Mouse (Mus musculus) midbrain, embryonic 13.5 days (tissue): ENCODE measurements around the gene Actr1a. TPM values are rescaled to one million over a fixed set of nuclear protein-coding genes. Genes with fewer than 3 reads are reported as not detected.

ENCODE experiments used
- ATAC-seq: fragments of 200-750 bp; cut with Nextera tagmentation; 2 replicates; pipeline ENCODE4 v1.8.0; 2017; ENCODE audit warnings: mild to moderate bottlenecking, moderate TSS enrichment, moderate library complexity
- H3K27ac ChIP-seq: fragments of 300-500 bp; sonication (generic); 2 replicates; pipeline ENCODE4 v1.5.1; 2015; ENCODE audit warnings: inconsistent platforms, mild to moderate bottlenecking, moderate library complexity
- H3K27me3 ChIP-seq: fragments of 300-500 bp; sonication (generic); 2 replicates; pipeline ENCODE4 v1.6.1; 2015; ENCODE audit warnings: mild to moderate bottlenecking, inconsistent platforms
- H3K36me3 ChIP-seq: fragments of 300-500 bp; sonication (generic); 2 replicates; pipeline ENCODE4 v1.6.1; 2015; ENCODE audit warnings: mild to moderate bottlenecking, inconsistent platforms
- H3K4me1 ChIP-seq: fragments of 300-500 bp; sonication (generic); replicated peaks from 2 replicates; pipeline ENCODE4 v1.6.1; 2015; ENCODE audit warnings: inconsistent platforms
- H3K4me2 ChIP-seq: fragments of 300-500 bp; sonication (generic); replicated peaks from 2 replicates; pipeline ENCODE4 v1.6.1; 2015; ENCODE audit warnings: moderate library complexity, mild to moderate bottlenecking, inconsistent platforms
- H3K4me3 ChIP-seq: fragments of 300-500 bp; sonication (generic); replicated peaks from 2 replicates; pipeline ENCODE4 v1.5.1; 2015; ENCODE audit warnings: mild to moderate bottlenecking, inconsistent platforms
- H3K9ac ChIP-seq: fragments of 300-500 bp; sonication (generic); replicated peaks from 2 replicates; pipeline ENCODE4 v1.6.1; 2015; ENCODE audit warnings: mild to moderate bottlenecking, inconsistent platforms
- H3K9me3 ChIP-seq: fragments of 300-500 bp; sonication (generic); 2 replicates; pipeline ENCODE4 v1.6.1; 2016; ENCODE audit warnings: mild to moderate bottlenecking, inconsistent platforms
- WGBS: fragments of 180-500 bp; shearing (Covaris S2); methylation state at CpG from one replicate; pipeline ENCODE4 v1.1.7; 2015; 5-methylcytosine and 5-hydroxymethylcytosine counted together
- polyA plus RNA-seq: library from polyadenylated mRNA; unstranded; fragments of >200 nt; fragmentation: Nextera tagmentation; extraction: Ambion mirVana; gene quantifications from 2 replicates; pipeline ENCODE4 v1.2.1, GENCODE M21; 2015

The Actr1a gene
- polyA plus RNA-seq, result 331 and 333 TPM in 2 replicates

- Histone ChIP-seq H3K9me3 (no peaks in the 10 kb centered on the region), H3K4me3 (peak within 1 kb of the TSS; percentile 83), H3K4me2 (peak within 1 kb of the TSS; percentile 94), H3K36me3 (peaks cover 11% of the 10 kb centered on the region), H3K27ac (peak within 1 kb of the TSS; percentile 81), H3K4me1 (peaks cover 58% of the 10 kb centered on the region), H3K9ac (peak within 1 kb of the TSS; percentile 90), H3K27me3 (no peaks in the 10 kb centered on the region)
- ATAC-seq, result peak; percentile 96
- WGBS, result under 1% methylated on average over 51 of the region's 51 CpGs
Observed at GRCm38 (mm10) chr19:46395109-46396009, at the start of gene Actr1a. Gene Actr1a (minus strand): TSS chr19:46395748.

- Histone ChIP-seq H3K4me1 (peaks cover 32% of the 10 kb centered on the region), H3K27me3 (no peaks in the 10 kb centered on the region), H3K36me3 (no peaks in the 10 kb centered on the region), H3K4me3 (no peak overlapping the region), H3K9ac (no peak overlapping the region), H3K27ac (no peak overlapping the region), H3K9me3 (no peaks in the 10 kb centered on the region), H3K4me2 (no peak overlapping the region)
- 6% methylated on average over 6 of the region's 6 CpGs for WGBS
- peak; percentile 81 for ATAC-seq
Observed at GRCm38 (mm10) chr19:46444209-46444608, 48.7 kb upstream of the Actr1a start.

- Histone ChIP-seq H3K4me3 (no peak overlapping the region), H3K9me3 (no peaks in the 10 kb centered on the region), H3K9ac (no peak overlapping the region), H3K27me3 (no peaks in the 10 kb centered on the region), H3K4me2 (no peak overlapping the region), H3K36me3 (no peaks in the 10 kb centered on the region), H3K27ac (peak overlapping the region; percentile 71), H3K4me1 (peaks cover 32% of the 10 kb centered on the region)
- no peak for ATAC-seq
- 6% methylated on average over 6 of the region's 6 CpGs for WGBS
Observed at GRCm38 (mm10) chr19:46443509-46443908, 48.0 kb upstream of the Actr1a start.

- Histone ChIP-seq H3K4me2 (no peak overlapping the region), H3K27me3 (no peaks in the 10 kb centered on the region), H3K9me3 (no peaks in the 10 kb centered on the region), H3K36me3 (no peaks in the 10 kb centered on the region), H3K4me3 (no peak overlapping the region), H3K9ac (no peak overlapping the region), H3K27ac (peak overlapping the region; percentile 40), H3K4me1 (peaks cover 31% of the 10 kb centered on the region)
- ATAC-seq, result no peak
- 4% methylated on average over 7 of the region's 7 CpGs for WGBS
Observed at GRCm38 (mm10) chr19:46435492-46435891, 39.9 kb upstream of the Actr1a start.

GRCm38 (mm10) chr19:46434591-46434990 lies 39.0 kb upstream of the Actr1a start:
- Histone ChIP-seq H3K4me3 (no peak overlapping the region), H3K4me2 (no peak overlapping the region), H3K27ac (no peak overlapping the region), H3K9me3 (no peaks in the 10 kb centered on the region), H3K27me3 (no peaks in the 10 kb centered on the region), H3K36me3 (no peaks in the 10 kb centered on the region), H3K9ac (no peak overlapping the region), H3K4me1 (peaks cover 31% of the 10 kb centered on the region)
- ATAC-seq, result no peak
- WGBS, result 59% methylated on average over 9 of the region's 9 CpGs

GRCm38 (mm10) chr19:46434148-46434547 lies 38.6 kb upstream of the Actr1a start:
- Histone ChIP-seq H3K9me3 (no peaks in the 10 kb centered on the region), H3K27me3 (no peaks in the 10 kb centered on the region), H3K4me3 (no peak overlapping the region), H3K4me1 (peaks cover 31% of the 10 kb centered on the region), H3K36me3 (no peaks in the 10 kb centered on the region), H3K4me2 (no peak overlapping the region), H3K9ac (no peak overlapping the region), H3K27ac (no peak overlapping the region)
- 65% methylated on average over 9 of the region's 9 CpGs for WGBS
- no peak for ATAC-seq

GRCm38 (mm10) chr19:46433712-46434111 lies 38.2 kb upstream of the Actr1a start:
- H3K9ac ChIP-seq, result peak overlapping the region; percentile 8; the same call in 1 of the 2 replicates
- H3K9me3 ChIP-seq, result no peaks in the 10 kb centered on the region
- H3K36me3 ChIP-seq, result no peaks in the 10 kb centered on the region
- 70% methylated on average over 7 of the region's 7 CpGs for WGBS
- no peak for ATAC-seq
- H3K4me2 ChIP-seq, result no peak overlapping the region
- H3K27me3 ChIP-seq, result no peaks in the 10 kb centered on the region
- peak overlapping the region; percentile 25; the same call in 1 of the 2 replicates for H3K27ac ChIP-seq
- no peak overlapping the region for H3K4me3 ChIP-seq
- peaks cover 31% of the 10 kb centered on the region for H3K4me1 ChIP-seq

- peaks cover 10% of the 10 kb centered on the region for H3K36me3 ChIP-seq
- H3K4me2 ChIP-seq, result no peak overlapping the region
- ATAC-seq, result no peak
- peaks cover 18% of the 10 kb centered on the region for H3K4me1 ChIP-seq
- no peaks in the 10 kb centered on the region for H3K9me3 ChIP-seq
- no peak overlapping the region for H3K4me3 ChIP-seq
- no peak overlapping the region for H3K27ac ChIP-seq
- H3K27me3 ChIP-seq, result no peaks in the 10 kb centered on the region
- H3K9ac ChIP-seq, result no peak overlapping the region
Observed at GRCm38 (mm10) chr19:46429250-46429649, 33.7 kb upstream of the Actr1a start.

GRCm38 (mm10) chr19:46426488-46426887 lies 30.9 kb upstream of the Actr1a start:
- H3K27ac ChIP-seq, result no peak overlapping the region
- no peak overlapping the region for H3K4me2 ChIP-seq
- peaks cover 37% of the 10 kb centered on the region for H3K4me1 ChIP-seq
- no peaks in the 10 kb centered on the region for H3K27me3 ChIP-seq
- ATAC-seq, result no peak
- 55% methylated on average over 12 of the region's 12 CpGs for WGBS
- no peak overlapping the region for H3K4me3 ChIP-seq
- H3K9ac ChIP-seq, result no peak overlapping the region
- H3K9me3 ChIP-seq, result no peaks in the 10 kb centered on the region
- H3K36me3 ChIP-seq, result peaks cover 10% of the 10 kb centered on the region

GRCm38 (mm10) chr19:46425266-46425665 lies 29.7 kb upstream of the Actr1a start:
- H3K4me1 ChIP-seq, result peaks cover 41% of the 10 kb centered on the region
- no peak overlapping the region for H3K4me3 ChIP-seq
- 81% methylated on average over 8 of the region's 8 CpGs for WGBS

GRCm38 (mm10) chr19:46422384-46423338 lies 27.1 kb upstream of the Actr1a start:
- Histone ChIP-seq H3K4me1 (peaks cover 44% of the 10 kb centered on the region), H3K4me3 (no peak overlapping the region), H3K9me3 (no peaks in the 10 kb centered on the region), H3K27me3 (no peaks in the 10 kb centered on the region), H3K4me2 (no peak overlapping the region), H3K9ac (0 out of 2 replicates have a peak overlapping the region, but pooled peaks have one; percentile 32), H3K27ac (peak overlapping the region; percentile 54), H3K36me3 (peaks cover 10% of the 10 kb centered on the region)
- WGBS, result 43% methylated on average over 11 of the region's 11 CpGs
- peak; percentile 75 for ATAC-seq

More at GRCm38 (mm10) chr19:46425266-46425665, 29.7 kb upstream of the Actr1a start:
- Histone ChIP-seq H3K27me3 (no peaks in the 10 kb centered on the region), H3K9me3 (no peaks in the 10 kb centered on the region), H3K36me3 (peaks cover 10% of the 10 kb centered on the region), H3K4me2 (no peak overlapping the region), H3K9ac (no peak overlapping the region), H3K27ac (no peak overlapping the region)
- no peak for ATAC-seq

- WGBS, result 94% methylated on average over 7 of the region's 7 CpGs
- no peak overlapping the region for H3K9ac ChIP-seq
- H3K4me2 ChIP-seq, result no peak overlapping the region
- peaks cover 3% of the 10 kb centered on the region; the same call in 1 of the 2 replicates for H3K36me3 ChIP-seq
- no peak overlapping the region for H3K27ac ChIP-seq
- no peak overlapping the region for H3K4me3 ChIP-seq
- ATAC-seq, result no peak
- peaks cover 44% of the 10 kb centered on the region for H3K4me1 ChIP-seq
- H3K27me3 ChIP-seq, result no peaks in the 10 kb centered on the region
- no peaks in the 10 kb centered on the region for H3K9me3 ChIP-seq
Observed at GRCm38 (mm10) chr19:46420410-46420809, 24.9 kb upstream of the Actr1a start.
